Mouse (Mus musculus): Measurements from ENCODE around the gene Pgc. TPM values are rescaled to one million over a fixed set of nuclear protein-coding genes. Genes with fewer than 3 reads are reported as not detected.

The Pgc gene
- polyA plus RNA-seq (2014; fragmentation: Illumina TruSeq; extraction: RNeasy Lipid Tissue Mini Kit (QIAGEN cat#74804); ENCODE audit: low read depth, low replicate concordance) = not detected

DNA sequence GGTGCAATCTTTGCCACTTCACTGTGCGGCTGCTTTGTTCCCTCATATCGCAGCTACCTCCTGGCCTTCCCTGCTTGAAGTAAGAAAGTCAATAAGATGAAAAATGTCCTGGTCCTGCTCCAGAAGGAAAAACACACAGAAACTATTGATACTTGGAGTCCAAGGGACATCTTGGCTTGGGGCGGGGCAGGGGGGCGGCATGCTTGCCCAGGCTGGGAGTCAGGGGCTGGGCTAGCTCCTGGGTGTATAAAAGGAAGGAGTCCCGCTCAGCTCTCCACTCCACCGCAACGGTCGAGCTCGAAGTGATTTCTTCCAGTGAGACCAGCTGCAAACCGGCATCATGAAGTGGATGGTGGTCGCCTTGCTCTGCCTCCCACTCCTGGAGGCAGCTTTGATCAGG, at the start of gene Pgc:
TSS of gene Pgc (plus strand) at position 277 of the 400 bp plus-strand sequence.

DNA sequence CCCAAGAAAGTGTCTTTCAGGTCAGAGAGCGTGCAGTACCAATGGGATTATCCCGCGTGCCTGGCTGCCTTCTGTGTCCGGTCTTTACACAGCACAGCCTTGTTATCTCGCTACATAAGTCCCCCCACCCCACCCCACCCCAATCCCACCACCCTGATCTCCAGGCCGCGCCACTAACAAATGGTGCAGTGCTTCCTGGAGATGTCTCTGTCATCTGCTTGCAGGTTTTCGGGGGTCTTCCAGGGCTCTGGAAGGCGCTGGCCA, 38.4 kb upstream of the Pgc start, which contains the start of gene Tomm6:
TSS of gene Tomm6 (minus strand) at position 43 of the 264 bp plus-strand sequence.

DNA sequence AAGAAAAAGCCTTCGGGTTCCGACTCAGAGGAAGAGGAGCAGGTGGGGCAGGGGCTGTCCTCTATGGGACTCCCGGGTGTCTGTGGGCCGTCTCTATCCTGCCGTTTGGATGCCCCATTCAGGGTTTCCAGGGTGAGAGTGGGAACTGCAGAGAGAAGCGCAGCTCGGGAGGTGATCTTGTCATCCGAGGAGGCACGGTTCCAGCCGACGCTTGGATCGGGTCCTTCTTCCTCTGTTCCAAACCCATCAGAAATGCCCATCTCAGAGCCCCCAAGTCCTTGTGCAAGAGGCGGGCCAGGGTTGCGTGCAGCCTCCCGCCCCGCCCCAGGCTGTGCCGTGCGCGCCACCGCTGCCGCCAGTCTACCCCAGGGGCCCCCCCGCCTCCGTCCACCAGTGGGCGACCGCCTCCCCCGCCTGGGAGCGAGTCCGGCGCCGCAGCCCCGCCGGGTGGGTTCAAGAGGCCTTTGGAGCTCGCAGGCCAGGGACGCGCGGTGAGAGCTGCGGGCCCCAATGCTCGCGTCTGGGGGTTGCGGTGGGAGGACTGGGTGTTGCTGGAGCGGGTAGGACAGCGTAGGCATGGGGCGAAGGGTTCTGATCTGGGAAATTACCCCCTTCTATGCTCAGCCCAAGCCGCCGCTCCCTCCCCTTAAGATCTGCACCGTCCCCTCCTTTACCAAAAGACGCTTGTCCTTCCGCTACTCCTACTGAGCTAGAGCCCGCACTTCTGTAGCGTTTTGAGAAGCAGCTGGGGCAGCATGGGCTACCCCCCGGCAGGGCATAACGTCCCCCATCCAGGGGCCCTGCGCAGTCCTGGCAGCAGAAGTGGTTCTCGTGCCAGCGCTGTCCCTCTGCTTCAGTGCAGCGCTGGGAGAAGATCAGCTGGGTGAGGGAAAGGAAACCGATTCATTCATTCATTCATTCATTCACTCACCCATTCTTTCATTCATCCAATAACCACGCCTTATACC, 37.8 kb upstream of the Pgc start, which contains the start of gene Frs3:
TSS of gene Frs3 (plus strand) at position 423 of the 968 bp plus-strand sequence.

DNA sequence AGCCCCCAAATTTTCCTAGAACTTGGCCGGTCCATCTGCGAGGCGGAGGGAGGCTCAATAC, 32.4 kb upstream of the Pgc start, which contains the start of gene Gm21981:
TSS of gene Gm21981 (minus strand) at position 14 of the 61 bp plus-strand sequence.

DNA sequence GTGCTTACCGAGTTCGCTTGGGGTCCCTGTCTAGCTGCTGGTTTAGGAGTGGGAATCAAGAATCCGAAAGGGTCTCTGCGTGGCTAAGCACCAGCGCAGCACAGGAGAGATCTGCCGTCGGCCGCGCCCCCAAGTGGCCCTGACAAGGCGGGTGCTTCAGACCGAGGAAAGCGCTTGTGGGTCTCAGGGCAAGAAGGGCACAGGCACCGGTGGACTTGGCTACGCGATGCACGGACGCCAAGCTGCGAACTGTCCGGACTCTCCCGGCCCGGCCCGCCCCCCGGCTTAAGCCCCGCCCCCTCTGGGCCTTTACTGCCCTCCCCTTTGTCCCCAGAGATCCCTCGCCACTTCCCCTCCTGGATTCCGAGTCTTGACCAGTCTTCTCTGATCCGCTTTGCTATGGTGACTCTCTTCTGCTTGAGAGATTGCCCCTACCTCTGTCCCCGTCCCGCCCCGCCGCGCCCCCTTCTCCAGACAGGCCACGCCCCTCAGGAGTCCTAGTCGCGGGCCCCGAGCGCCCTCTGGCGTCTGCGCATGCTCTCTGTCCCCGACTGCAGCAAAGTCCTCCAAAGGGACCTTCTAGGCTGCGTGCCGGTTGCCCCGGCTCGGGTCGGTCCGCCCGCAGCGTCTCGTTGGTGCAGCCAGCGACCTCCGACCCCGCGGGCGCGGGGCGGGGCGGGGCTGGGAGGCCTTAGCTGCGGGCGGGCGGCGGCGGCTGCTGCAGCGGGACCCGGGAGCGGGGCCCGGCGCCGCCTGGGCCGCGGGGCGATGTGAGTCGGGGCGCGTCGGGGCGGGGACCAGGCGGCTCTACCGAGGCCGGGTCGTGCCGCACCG, 31.9 kb upstream of the Pgc start, which contains the start of gene Prickle4:
TSS of gene Prickle4 (minus strand) at position 234 of the 834 bp plus-strand sequence.

DNA sequence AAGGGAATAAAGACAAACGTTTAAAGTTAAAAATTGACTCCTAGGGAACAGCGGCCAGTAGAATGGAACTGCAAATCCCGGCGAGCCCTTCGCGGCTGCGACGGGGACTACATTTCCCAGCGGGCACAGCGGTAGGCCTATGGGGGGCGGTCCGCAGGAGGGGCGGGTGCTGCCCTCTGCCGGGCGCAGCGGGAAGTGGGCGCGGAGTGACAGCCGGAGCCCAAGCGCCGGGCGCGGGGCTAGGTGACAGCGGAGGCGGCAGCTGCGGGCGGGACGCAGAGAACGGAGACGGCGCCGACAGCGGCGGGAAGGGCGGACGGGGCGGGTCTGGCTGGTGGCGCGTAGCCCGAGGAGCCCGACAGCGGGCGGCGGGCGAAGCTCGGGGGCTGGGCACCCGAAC, 10.2 kb downstream of the Pgc start, which contains the start of gene Tfeb:
TSS of gene Tfeb (plus strand) at position 175 of the 400 bp plus-strand sequence.

Other genes starting within 250 kb of the Pgc start
- 5.5 TPM for gene Taf8, start 224.6 kb upstream of the Pgc start, polyA plus RNA-seq (2014; fragmentation: Illumina TruSeq; extraction: RNeasy Lipid Tissue Mini Kit (QIAGEN cat#74804); ENCODE audit: low read depth, low replicate concordance)
- 7.7 TPM for gene Ccnd3, start 221.8 kb upstream of the Pgc start, polyA plus RNA-seq (2014; fragmentation: Illumina TruSeq; extraction: RNeasy Lipid Tissue Mini Kit (QIAGEN cat#74804); ENCODE audit: low read depth, low replicate concordance)
- 3.9 TPM for gene Bysl, start 115.3 kb upstream of the Pgc start, polyA plus RNA-seq (2014; fragmentation: Illumina TruSeq; extraction: RNeasy Lipid Tissue Mini Kit (QIAGEN cat#74804); ENCODE audit: low read depth, low replicate concordance)
- gene Med20, start 115.3 kb upstream of the Pgc start, polyA plus RNA-seq (2014; fragmentation: Illumina TruSeq; extraction: RNeasy Lipid Tissue Mini Kit (QIAGEN cat#74804); ENCODE audit: low read depth, low replicate concordance) = 9.1 TPM
- gene Gm20517, start 115.3 kb upstream of the Pgc start, polyA plus RNA-seq (2014; fragmentation: Illumina TruSeq; extraction: RNeasy Lipid Tissue Mini Kit (QIAGEN cat#74804); ENCODE audit: low read depth, low replicate concordance) = 2.7 TPM
- 26.1 TPM for gene Usp49, start 96.2 kb upstream of the Pgc start, polyA plus RNA-seq (2014; fragmentation: Illumina TruSeq; extraction: RNeasy Lipid Tissue Mini Kit (QIAGEN cat#74804); ENCODE audit: low read depth, low replicate concordance)
- 18.7 TPM for gene Tomm6, start 38.5 kb upstream of the Pgc start, polyA plus RNA-seq (2014; fragmentation: Illumina TruSeq; extraction: RNeasy Lipid Tissue Mini Kit (QIAGEN cat#74804); ENCODE audit: low read depth, low replicate concordance)
- 2.0 TPM for gene Frs3, start 37.8 kb upstream of the Pgc start, polyA plus RNA-seq (2014; fragmentation: Illumina TruSeq; extraction: RNeasy Lipid Tissue Mini Kit (QIAGEN cat#74804); ENCODE audit: low read depth, low replicate concordance)
- gene Gm21981, start 32.4 kb upstream of the Pgc start, polyA plus RNA-seq (2014; fragmentation: Illumina TruSeq; extraction: RNeasy Lipid Tissue Mini Kit (QIAGEN cat#74804); ENCODE audit: low read depth, low replicate concordance) = not detected
- gene Prickle4, start 32.1 kb upstream of the Pgc start, polyA plus RNA-seq (2014; fragmentation: Illumina TruSeq; extraction: RNeasy Lipid Tissue Mini Kit (QIAGEN cat#74804); ENCODE audit: low read depth, low replicate concordance) = not detected
- not detected for gene Tfeb, start 10.2 kb downstream of the Pgc start, polyA plus RNA-seq (2014; fragmentation: Illumina TruSeq; extraction: RNeasy Lipid Tissue Mini Kit (QIAGEN cat#74804); ENCODE audit: low read depth, low replicate concordance)
- not detected for gene Mdfi, start 107.8 kb downstream of the Pgc start, polyA plus RNA-seq (2014; fragmentation: Illumina TruSeq; extraction: RNeasy Lipid Tissue Mini Kit (QIAGEN cat#74804); ENCODE audit: low read depth, low replicate concordance)
- gene Foxp4, start 197.8 kb downstream of the Pgc start, polyA plus RNA-seq (2014; fragmentation: Illumina TruSeq; extraction: RNeasy Lipid Tissue Mini Kit (QIAGEN cat#74804); ENCODE audit: low read depth, low replicate concordance) = 0.04 TPM

All from testis, adult 10 weeks (tissue).